Mouse (Mus musculus): ENCODE measurements around the gene 5730596B20Rik. TPM values are rescaled to one million over a fixed set of nuclear protein-coding genes. Genes with fewer than 3 reads are reported as not detected.

5730596B20Rik gene
- polyA plus RNA-seq, 1 experiment, result not detected

GRCm38 (mm10) chr6:52161336-52162092 is 15.8 kb upstream of the 5730596B20Rik start:
- Histone ChIP-seq H3K4me3 (replicated peaks) (no peak overlapping the region), H3K4me1 (ENCODE audit: control insufficient read depth) (no peaks in the 10 kb centered on the region; the same call in 1 of the 2 replicates), H3K27me3 (ENCODE audit: control insufficient read depth) (peaks cover 100% of the 10 kb centered on the region), H3K9me3 (ENCODE audit: control insufficient read depth, low read length) (no peaks in the 10 kb centered on the region), H3K36me3 (ENCODE audit: control insufficient read depth) (no peaks in the 10 kb centered on the region)
- no peak for TF ChIP-seq GATA1 (IDR thresholded peaks at IDR 0.05; ENCODE audit: low read length)

- no peaks in the 10 kb centered on the region; the same call in 1 of the 2 replicates for H3K4me1 ChIP-seq (ENCODE audit: control insufficient read depth)
- H3K36me3 ChIP-seq (ENCODE audit: control insufficient read depth), result no peaks in the 10 kb centered on the region
- TF ChIP-seq TAL1 (IDR thresholded peaks at IDR 0.05; ENCODE audit: low read length) (no peak), GATA1 (IDR thresholded peaks at IDR 0.05; ENCODE audit: low read length) (no peak)
- no peaks in the 10 kb centered on the region for H3K9me3 ChIP-seq (ENCODE audit: control insufficient read depth, low read length)
- no peak overlapping the region for H3K4me3 ChIP-seq (replicated peaks)
- H3K27me3 ChIP-seq (ENCODE audit: control insufficient read depth), result peaks cover 100% of the 10 kb centered on the region
These were observed 15.3 kb upstream of the 5730596B20Rik start for GRCm38 (mm10) chr6:52162093-52162380.

GRCm38 (mm10) chr6:52162611-52163365 is 14.5 kb upstream of the 5730596B20Rik start:
- Histone ChIP-seq H3K4me3 (replicated peaks) (no peak overlapping the region), H3K9me3 (ENCODE audit: control insufficient read depth, low read length) (no peaks in the 10 kb centered on the region), H3K27me3 (ENCODE audit: control insufficient read depth) (peaks cover 100% of the 10 kb centered on the region), H3K4me1 (ENCODE audit: control insufficient read depth) (no peaks in the 10 kb centered on the region; the same call in 1 of the 2 replicates), H3K36me3 (ENCODE audit: control insufficient read depth) (no peaks in the 10 kb centered on the region)
- TF ChIP-seq GATA1 (IDR thresholded peaks at IDR 0.05; ENCODE audit: low read length), result no peak
- TF ChIP-seq TAL1 (IDR thresholded peaks at IDR 0.05; ENCODE audit: low read length), result no peak

GRCm38 (mm10) chr6:52163366-52164031 is 13.8 kb upstream of the 5730596B20Rik start:
- H3K27me3 ChIP-seq (ENCODE audit: control insufficient read depth), result peaks cover 100% of the 10 kb centered on the region
- no peaks in the 10 kb centered on the region for H3K9me3 ChIP-seq (ENCODE audit: control insufficient read depth, low read length)
- no peaks in the 10 kb centered on the region for H3K36me3 ChIP-seq (ENCODE audit: control insufficient read depth)
- H3K4me3 ChIP-seq (replicated peaks), result no peak overlapping the region
- TF ChIP-seq GATA1 (IDR thresholded peaks at IDR 0.05; ENCODE audit: low read length) (no peak), TAL1 (IDR thresholded peaks at IDR 0.05; ENCODE audit: low read length) (no peak)
- no peaks in the 10 kb centered on the region; the same call in 1 of the 2 replicates for H3K4me1 ChIP-seq (ENCODE audit: control insufficient read depth)

- TF ChIP-seq GATA1 (IDR thresholded peaks at IDR 0.05; ENCODE audit: low read length) (no peak), TAL1 (IDR thresholded peaks at IDR 0.05; ENCODE audit: low read length) (no peak)
- H3K4me3 ChIP-seq (replicated peaks), result no peak overlapping the region
These were observed 13.2 kb upstream of the 5730596B20Rik start for GRCm38 (mm10) chr6:52164051-52164625.

GRCm38 (mm10) chr6:52164626-52165440 is 12.5 kb upstream of the 5730596B20Rik start, which contains the start of gene Hoxa2:
Hoxa2 (minus strand) TSS chr6:52164831.
- no peaks in the 10 kb centered on the region for H3K9me3 ChIP-seq (ENCODE audit: control insufficient read depth, low read length)
- no peaks in the 10 kb centered on the region for H3K36me3 ChIP-seq (ENCODE audit: control insufficient read depth)
- H3K4me1 ChIP-seq (ENCODE audit: control insufficient read depth), result no peaks in the 10 kb centered on the region
- no peak within 1 kb of the TSS for H3K4me3 ChIP-seq (replicated peaks)
- H3K27me3 ChIP-seq (ENCODE audit: control insufficient read depth), result peaks cover 100% of the 10 kb centered on the region
- TF ChIP-seq TAL1 (IDR thresholded peaks at IDR 0.05; ENCODE audit: low read length) (no peak), GATA1 (IDR thresholded peaks at IDR 0.05; ENCODE audit: low read length) (no peak)

More at GRCm38 (mm10) chr6:52164051-52164625, 13.2 kb upstream of the 5730596B20Rik start:
- H3K36me3 ChIP-seq (ENCODE audit: control insufficient read depth), result no peaks in the 10 kb centered on the region
- peaks cover 100% of the 10 kb centered on the region for H3K27me3 ChIP-seq (ENCODE audit: control insufficient read depth)
- no peaks in the 10 kb centered on the region for H3K9me3 ChIP-seq (ENCODE audit: control insufficient read depth, low read length)
- no peaks in the 10 kb centered on the region for H3K4me1 ChIP-seq (ENCODE audit: control insufficient read depth)

GRCm38 (mm10) chr6:52165441-52166370 is 11.6 kb upstream of the 5730596B20Rik start:
- Histone ChIP-seq H3K4me1 (ENCODE audit: control insufficient read depth) (no peaks in the 10 kb centered on the region), H3K27me3 (ENCODE audit: control insufficient read depth) (peaks cover 100% of the 10 kb centered on the region), H3K4me3 (replicated peaks) (no peak overlapping the region), H3K36me3 (ENCODE audit: control insufficient read depth) (no peaks in the 10 kb centered on the region), H3K9me3 (ENCODE audit: control insufficient read depth, low read length) (no peaks in the 10 kb centered on the region)
- no peak for TF ChIP-seq TAL1 (IDR thresholded peaks at IDR 0.05; ENCODE audit: low read length)
- no peak for TF ChIP-seq GATA1 (IDR thresholded peaks at IDR 0.05; ENCODE audit: low read length)

Measured in erythroblast, embryonic 14.5 days (primary cell).